Mouse (Mus musculus) heart, embryonic 12.5 days (tissue): ENCODE results near the gene Apc2. TPM values are rescaled to one million over a fixed set of nuclear protein-coding genes. Genes with fewer than 3 reads are reported as not detected.

Experiments
- ATAC-seq: fragments of 200-750 bp; cut with Nextera tagmentation; 2 replicates; pipeline ENCODE4 v1.8.0; 2017; ENCODE audit warnings: moderate TSS enrichment, moderate library complexity; ENCODE audit not compliant: insufficient number of reproducible peaks, low FRiP score
- H3K27ac ChIP-seq: fragments of 300-500 bp; sonication (generic); 2 replicates; pipeline ENCODE4 v1.5.1; 2016; ENCODE audit warnings: mild to moderate bottlenecking, moderate library complexity; ENCODE audit not compliant: poor library complexity, severe bottlenecking
- H3K27me3 ChIP-seq: fragments of 300-500 bp; sonication (generic); replicated peaks from 2 replicates; pipeline ENCODE4 v1.6.1; 2016; ENCODE audit warnings: mild to moderate bottlenecking, moderate library complexity
- H3K36me3 ChIP-seq: fragments of 300-500 bp; sonication (generic); 2 replicates; pipeline ENCODE4 v1.6.1; 2016; ENCODE audit warnings: mild to moderate bottlenecking, moderate library complexity
- H3K4me1 ChIP-seq: fragments of 300-500 bp; sonication (generic); replicated peaks from 2 replicates; pipeline ENCODE4 v1.6.1; 2016; ENCODE audit warnings: mild to moderate bottlenecking
- H3K4me2 ChIP-seq: fragments of 300-500 bp; sonication (generic); 2 replicates; pipeline ENCODE4 v1.6.1; 2016; ENCODE audit warnings: mild to moderate bottlenecking, moderate library complexity
- H3K4me3 ChIP-seq: fragments of 300-500 bp; sonication (generic); 2 replicates; pipeline ENCODE4 v1.5.1; 2016; ENCODE audit warnings: mild to moderate bottlenecking
- H3K9ac ChIP-seq: fragments of 300-500 bp; sonication (generic); 2 replicates; pipeline ENCODE4 v1.6.1; 2016; ENCODE audit warnings: mild to moderate bottlenecking, moderate library complexity
- H3K9me3 ChIP-seq: fragments of 300-500 bp; sonication (generic); replicated peaks from 2 replicates; pipeline ENCODE4 v1.6.1; 2016; ENCODE audit warnings: mild to moderate bottlenecking, moderate library complexity
- WGBS: fragments of 180-500 bp; shearing (Covaris S2); methylation state at CpG from one replicate; pipeline ENCODE4 v1.1.7; 2016; 5-methylcytosine and 5-hydroxymethylcytosine counted together
- polyA plus RNA-seq: library from polyadenylated mRNA; unstranded; fragments of >200 nt; fragmentation: Nextera tagmentation; extraction: Ambion mirVana; gene quantifications from 2 replicates; pipeline ENCODE4 v1.2.1, GENCODE M21; 2016

Gene Apc2
- polyA plus RNA-seq, 1 experiment from 2014 or later: 1.4 TPM

GRCm38 (mm10) chr10:80264341-80265148, 31.2 kb upstream of the Apc2 start:
- WGBS: 1% methylated on average over 71 of the region's 81 CpGs
- ATAC-seq: peak; percentile 68
- H3K27ac ChIP-seq: peak overlapping the region; percentile 82
- H3K27me3 ChIP-seq: no peaks in the 10 kb centered on the region
- H3K9me3 ChIP-seq: no peaks in the 10 kb centered on the region
- H3K4me2 ChIP-seq: peak overlapping the region; percentile 93
- H3K36me3 ChIP-seq: peaks cover 20% of the 10 kb centered on the region
- peaks cover 51% of the 10 kb centered on the region for H3K4me1 ChIP-seq
- H3K4me3 ChIP-seq: peak overlapping the region; percentile 74
- peak overlapping the region; percentile 98 for H3K9ac ChIP-seq

GRCm38 (mm10) chr10:80265149-80265486, 30.7 kb upstream of the Apc2 start:
- WGBS: under 1% methylated on average over 18 of the region's 18 CpGs
- Histone ChIP-seq H3K4me3 (peak overlapping the region; percentile 74), H3K27me3 (no peaks in the 10 kb centered on the region), H3K36me3 (peaks cover 23% of the 10 kb centered on the region), H3K9ac (peak overlapping the region; percentile 98), H3K4me1 (peaks cover 50% of the 10 kb centered on the region), H3K27ac (peak overlapping the region; percentile 82), H3K4me2 (peak overlapping the region; percentile 93), H3K9me3 (no peaks in the 10 kb centered on the region)
- ATAC-seq: no peak

GRCm38 (mm10) chr10:80270099-80270498, 25.7 kb upstream of the Apc2 start:
- no peak overlapping the region for H3K4me2 ChIP-seq
- H3K4me1 ChIP-seq: peaks cover 77% of the 10 kb centered on the region
- H3K27ac ChIP-seq: no peak overlapping the region
- H3K4me3 ChIP-seq: no peak overlapping the region
- H3K36me3 ChIP-seq: peaks cover 59% of the 10 kb centered on the region
- no peaks in the 10 kb centered on the region for H3K27me3 ChIP-seq
- no peaks in the 10 kb centered on the region for H3K9me3 ChIP-seq
- 91% methylated on average over 2 of the region's 2 CpGs for WGBS
- ATAC-seq: no peak
- H3K9ac ChIP-seq: peak overlapping the region; percentile 46

GRCm38 (mm10) chr10:80270734-80271181, 25.0 kb upstream of the Apc2 start:
- no peak overlapping the region for H3K4me2 ChIP-seq
- H3K36me3 ChIP-seq: peaks cover 66% of the 10 kb centered on the region
- peak overlapping the region; percentile 46 for H3K9ac ChIP-seq
- H3K4me3 ChIP-seq: no peak overlapping the region
- H3K9me3 ChIP-seq: no peaks in the 10 kb centered on the region
- H3K4me1 ChIP-seq: peaks cover 75% of the 10 kb centered on the region
- 73% methylated on average over 6 of the region's 6 CpGs for whole genome bisulfite sequencing
- no peak for ATAC-seq
- no peaks in the 10 kb centered on the region for H3K27me3 ChIP-seq
- H3K27ac ChIP-seq: no peak overlapping the region

GRCm38 (mm10) chr10:80271186-80271843, 24.5 kb upstream of the Apc2 start:
- no peak overlapping the region for H3K4me3 ChIP-seq
- H3K9ac ChIP-seq: peak overlapping the region; percentile 31; the same call in 1 of the 2 replicates
- 79% methylated on average over 5 of the region's 5 CpGs for WGBS
- H3K4me1 ChIP-seq: peaks cover 69% of the 10 kb centered on the region
- H3K4me2 ChIP-seq: 0 out of 2 replicates have a peak overlapping the region, but pooled peaks have one; percentile 4
- ATAC-seq: no peak
- H3K9me3 ChIP-seq: no peaks in the 10 kb centered on the region
- H3K36me3 ChIP-seq: peaks cover 71% of the 10 kb centered on the region
- no peaks in the 10 kb centered on the region for H3K27me3 ChIP-seq
- no peak overlapping the region for H3K27ac ChIP-seq

- H3K9ac ChIP-seq: 0 out of 2 replicates have a peak overlapping the region, but pooled peaks have one; percentile 31
- 0 out of 2 replicates have a peak overlapping the region, but pooled peaks have one; percentile 4 for H3K4me2 ChIP-seq
- H3K27ac ChIP-seq: no peak overlapping the region
- WGBS: 88% methylated on average over 8 of the region's 8 CpGs
- no peaks in the 10 kb centered on the region for H3K9me3 ChIP-seq
- ATAC-seq: no peak
- peaks cover 62% of the 10 kb centered on the region for H3K4me1 ChIP-seq
- H3K36me3 ChIP-seq: peaks cover 74% of the 10 kb centered on the region
- no peak overlapping the region for H3K4me3 ChIP-seq
- no peaks in the 10 kb centered on the region for H3K27me3 ChIP-seq
Measured at GRCm38 (mm10) chr10:80271870-80272585, 23.7 kb upstream of the Apc2 start.

GRCm38 (mm10) chr10:80273847-80274246, 21.9 kb upstream of the Apc2 start:
- ATAC-seq: no peak
- Histone ChIP-seq H3K4me3 (no peak overlapping the region), H3K36me3 (peaks cover 77% of the 10 kb centered on the region), H3K27ac (no peak overlapping the region), H3K9me3 (no peaks in the 10 kb centered on the region), H3K4me2 (no peak overlapping the region), H3K27me3 (no peaks in the 10 kb centered on the region), H3K4me1 (peaks cover 45% of the 10 kb centered on the region), H3K9ac (peak overlapping the region; percentile 32; the same call in 1 of the 2 replicates)
- WGBS: 81% methylated on average over 3 of the region's 3 CpGs

- H3K36me3 ChIP-seq: peaks cover 89% of the 10 kb centered on the region
- H3K4me2 ChIP-seq: no peak overlapping the region
- no peak for ATAC-seq
- no peak overlapping the region for H3K27ac ChIP-seq
- peaks cover 32% of the 10 kb centered on the region for H3K4me1 ChIP-seq
- 82% methylated on average over 5 of the region's 5 CpGs for WGBS
- no peaks in the 10 kb centered on the region for H3K27me3 ChIP-seq
- no peak overlapping the region for H3K9ac ChIP-seq
- H3K9me3 ChIP-seq: no peaks in the 10 kb centered on the region
- H3K4me3 ChIP-seq: no peak overlapping the region
Measured at GRCm38 (mm10) chr10:80276238-80276637, 19.5 kb upstream of the Apc2 start.

- no peak overlapping the region for H3K4me2 ChIP-seq
- H3K27ac ChIP-seq: no peak overlapping the region
- no peak overlapping the region for H3K4me3 ChIP-seq
- peaks cover 30% of the 10 kb centered on the region for H3K4me1 ChIP-seq
- H3K27me3 ChIP-seq: no peaks in the 10 kb centered on the region
- ATAC-seq: no peak
- H3K9me3 ChIP-seq: no peaks in the 10 kb centered on the region
- WGBS: 92% methylated on average over 9 of the region's 9 CpGs
- H3K9ac ChIP-seq: no peak overlapping the region
- peaks cover 94% of the 10 kb centered on the region for H3K36me3 ChIP-seq
Measured at GRCm38 (mm10) chr10:80278390-80278789, 17.4 kb upstream of the Apc2 start.

GRCm38 (mm10) chr10:80279273-80279672, 16.5 kb upstream of the Apc2 start:
- no peak overlapping the region for H3K4me3 ChIP-seq
- no peak overlapping the region for H3K27ac ChIP-seq
- no peak overlapping the region for H3K9ac ChIP-seq
- no peaks in the 10 kb centered on the region for H3K9me3 ChIP-seq
- peaks cover 22% of the 10 kb centered on the region for H3K4me1 ChIP-seq
- no peaks in the 10 kb centered on the region for H3K27me3 ChIP-seq
- H3K36me3 ChIP-seq: peaks cover 95% of the 10 kb centered on the region
- H3K4me2 ChIP-seq: no peak overlapping the region
- ATAC-seq: no peak
- WGBS: 92% methylated on average over 12 of the region's 12 CpGs

- 68% methylated on average over 7 of the region's 7 CpGs for WGBS
- ATAC-seq: no peak
- peaks cover 22% of the 10 kb centered on the region for H3K4me1 ChIP-seq
- H3K36me3 ChIP-seq: peaks cover 95% of the 10 kb centered on the region
- peak overlapping the region; percentile 20; the same call in 1 of the 2 replicates for H3K27ac ChIP-seq
- no peak overlapping the region for H3K4me2 ChIP-seq
- peak overlapping the region; percentile 34; the same call in 1 of the 2 replicates for H3K9ac ChIP-seq
- H3K27me3 ChIP-seq: no peaks in the 10 kb centered on the region
- H3K9me3 ChIP-seq: no peaks in the 10 kb centered on the region
- no peak overlapping the region for H3K4me3 ChIP-seq
Measured at GRCm38 (mm10) chr10:80281304-80281703, 14.5 kb upstream of the Apc2 start.
